Mouse (Mus musculus): ENCODE measurements around the gene Dop1b.

GRCm38 (mm10) chr16:93769621-93770020, 57.9 kb downstream of the Dop1b start:
- TF ChIP-seq POU5F1 (IDR thresholded peaks at IDR 0.05; ENCODE audit: borderline replicate concordance, low read length) (no peak), CTCF (conservative IDR thresholded peaks at IDR 0.05; ENCODE audit: low read length) (no peak)

Measured in E14TG2a.4 (cell line).